Mouse (Mus musculus): ENCODE measurements around the gene Jak2.

DNA sequence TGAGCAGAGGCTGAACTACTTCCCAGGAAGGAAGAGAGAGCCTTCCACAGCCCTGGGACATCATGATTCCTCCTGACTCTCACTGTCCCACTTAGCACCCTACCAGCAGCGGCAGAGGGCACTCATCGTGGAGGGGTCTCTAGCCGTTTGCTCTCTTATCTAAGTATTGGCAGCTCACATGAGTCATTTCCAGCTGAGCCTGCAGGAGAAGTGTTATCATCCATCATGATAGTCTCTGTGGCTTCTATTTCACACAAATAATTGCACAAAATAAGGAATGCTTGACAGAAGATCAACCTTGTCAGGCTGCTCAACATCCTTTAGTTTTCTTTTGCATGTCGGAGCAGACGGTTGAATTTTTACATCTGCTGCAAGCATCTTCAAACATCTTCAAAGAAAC is 108.6 kb downstream of the Jak2 start:
- TF ChIP-seq CTCF (IDR thresholded peaks at IDR 0.05; ENCODE audit: extremely low read depth, insufficient read depth, insufficient read length, insufficient replicate concordance) (no peak), POLR2A (IDR thresholded peaks at IDR 0.05; ENCODE audit: low read depth, low read length) (no peak)
